Mouse (Mus musculus): Measurements from ENCODE around the gene Opcml. TPM values are rescaled to one million over a fixed set of nuclear protein-coding genes. Genes with fewer than 3 reads are reported as not detected.

Gene Opcml
- polyA plus RNA-seq, 1 experiment from 2014 or later, result not detected

DNA sequence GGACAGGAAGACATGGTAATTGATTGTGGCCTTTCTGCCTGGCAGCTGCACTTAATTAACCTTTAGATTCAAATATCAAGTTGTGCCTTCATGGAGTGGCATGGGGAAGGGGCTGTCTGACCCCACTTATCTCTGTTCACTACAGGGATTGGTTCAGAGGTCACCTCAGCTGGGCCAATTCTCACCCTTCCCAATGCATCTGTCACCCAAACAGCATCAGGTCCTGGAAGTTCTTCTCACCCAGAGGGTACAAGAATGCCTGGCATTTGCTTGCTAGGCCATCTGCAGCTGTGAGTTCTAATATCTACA, 516.5 kb downstream of the Opcml start:
- no peak for ATAC-seq
- no peak for TF ChIP-seq CTCF (IDR thresholded peaks at IDR 0.05)
- in situ Hi-C loops (cut with MboI; ENCODE audit: low pct_unique_long_range_greater_than_20kb), result no loop called here
- peaks cover 16% of the 10 kb centered on the region for H3K27me3 ChIP-seq
- ChIA-PET CTCF (interaction anchor here (1.0 kb wide), 1 partner anchor 26 kb away, joined by 4 read pairs; no protein-coding TSS in a partner anchor), POLR2A (no interaction called here)
- DNase-seq (ENCODE audit: low read depth, low spot score), result no peak

DNA sequence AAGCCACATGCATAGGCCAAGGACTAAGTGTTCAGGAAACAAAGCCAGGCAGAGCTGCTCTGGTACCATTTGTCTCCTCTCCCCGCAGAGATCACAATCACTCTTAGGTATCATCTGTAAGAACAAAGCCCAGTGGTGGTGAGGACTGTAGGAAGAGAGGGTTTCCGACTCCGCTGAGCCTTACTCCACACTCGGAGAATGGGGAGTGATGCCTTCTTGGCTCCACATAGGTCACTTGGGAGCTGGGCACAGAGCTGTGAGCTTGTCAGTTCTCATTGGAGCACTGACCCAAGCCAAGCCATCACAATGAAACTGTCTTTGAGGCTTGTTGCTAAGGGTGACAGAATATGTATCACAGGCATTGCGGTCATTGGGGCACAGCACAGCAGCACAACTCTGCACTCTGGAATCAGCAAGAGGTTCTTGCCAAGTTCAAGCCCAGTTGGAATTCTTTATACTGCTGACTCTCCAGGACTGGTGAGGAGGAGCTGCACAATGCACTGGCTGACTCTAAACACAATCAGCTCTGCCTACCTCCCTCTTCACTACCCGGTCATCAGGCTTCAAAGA, 517.0 kb downstream of the Opcml start:
- H3K27me3 ChIP-seq, result peaks cover 16% of the 10 kb centered on the region
- no peak for TF ChIP-seq CTCF (IDR thresholded peaks at IDR 0.05)
- no peak for DNase-seq (ENCODE audit: low read depth, low spot score)
- in situ Hi-C loops (cut with MboI; ENCODE audit: low pct_unique_long_range_greater_than_20kb), result no loop called here
- ChIA-PET CTCF (interaction anchor here (1.0 to 1.3 kb wide), 2 partner anchors 27 to 98 kb away, joined by 3 to 4 read pairs; no protein-coding TSS in a partner anchor), POLR2A (no interaction called here)
- ATAC-seq, result no peak

DNA sequence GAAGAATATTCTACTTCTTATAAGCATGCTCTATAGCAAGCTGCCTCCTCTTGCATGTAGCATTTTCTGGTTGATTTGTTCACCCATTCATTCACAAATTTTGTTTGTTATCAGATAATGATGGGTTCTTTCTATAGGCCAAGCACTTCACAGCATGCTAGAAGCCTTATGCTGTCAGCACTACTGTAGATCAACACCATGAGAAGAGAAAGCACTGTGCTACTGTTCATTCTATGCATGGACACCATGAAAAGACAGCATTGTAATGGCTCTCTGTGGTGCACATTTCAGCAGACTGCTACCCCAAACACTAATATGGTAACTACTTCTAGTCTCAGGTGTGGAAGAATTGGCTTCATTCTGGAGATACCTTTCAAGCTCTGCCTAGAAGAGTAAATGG, 527.3 kb downstream of the Opcml start:
- no peak for DNase-seq (ENCODE audit: low read depth, low spot score)
- no peak for TF ChIP-seq CTCF (IDR thresholded peaks at IDR 0.05)
- H3K27me3 ChIP-seq, result peaks cover 30% of the 10 kb centered on the region
- POLR2A ChIA-PET, result no interaction called here
- CTCF ChIA-PET, result no interaction called here
- ATAC-seq, result no peak
- in situ Hi-C loops (cut with MboI; ENCODE audit: low pct_unique_long_range_greater_than_20kb), result no loop called here

DNA sequence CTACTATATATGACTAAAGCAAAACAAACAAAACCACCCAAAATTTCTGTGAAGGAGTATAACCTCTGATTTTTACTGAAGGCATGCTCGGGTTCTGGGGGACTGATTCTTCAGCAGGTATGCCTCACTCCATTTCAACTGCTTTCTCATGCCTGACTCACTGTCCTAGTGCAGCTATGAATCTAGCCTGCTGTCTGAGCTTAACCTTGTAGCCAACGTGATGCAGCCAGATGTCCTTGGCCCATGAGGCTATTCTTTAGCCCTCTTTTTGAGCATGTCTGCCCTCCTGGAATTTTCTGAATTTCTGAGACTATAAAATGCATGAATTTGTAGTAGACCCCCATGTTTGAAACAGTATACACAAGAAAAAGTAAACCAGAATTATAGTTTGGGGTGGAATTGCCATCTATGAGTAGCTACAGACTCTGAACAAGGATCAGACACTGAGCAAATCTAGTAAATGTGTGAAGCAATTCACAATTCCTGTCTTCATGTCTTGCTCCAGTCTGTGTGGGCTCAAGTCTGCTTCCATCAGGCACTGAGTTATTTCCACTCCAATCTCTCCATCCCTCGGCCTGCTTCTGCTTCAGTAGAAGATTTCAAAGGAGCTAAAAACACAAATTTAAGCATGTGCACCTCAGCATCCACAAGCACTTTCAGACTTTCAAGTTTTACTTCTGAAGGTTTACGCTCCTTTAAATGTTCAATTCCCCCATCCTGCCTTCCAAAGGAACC, 528.6 kb downstream of the Opcml start:
- no peak for DNase-seq (ENCODE audit: low read depth, low spot score)
- no peak for TF ChIP-seq CTCF (IDR thresholded peaks at IDR 0.05)
- ATAC-seq, result no peak
- in situ Hi-C loops (cut with MboI; ENCODE audit: low pct_unique_long_range_greater_than_20kb), result no loop called here
- CTCF ChIA-PET, result no interaction called here
- H3K27me3 ChIP-seq, result peaks cover 28% of the 10 kb centered on the region
- POLR2A ChIA-PET, result no interaction called here

DNA sequence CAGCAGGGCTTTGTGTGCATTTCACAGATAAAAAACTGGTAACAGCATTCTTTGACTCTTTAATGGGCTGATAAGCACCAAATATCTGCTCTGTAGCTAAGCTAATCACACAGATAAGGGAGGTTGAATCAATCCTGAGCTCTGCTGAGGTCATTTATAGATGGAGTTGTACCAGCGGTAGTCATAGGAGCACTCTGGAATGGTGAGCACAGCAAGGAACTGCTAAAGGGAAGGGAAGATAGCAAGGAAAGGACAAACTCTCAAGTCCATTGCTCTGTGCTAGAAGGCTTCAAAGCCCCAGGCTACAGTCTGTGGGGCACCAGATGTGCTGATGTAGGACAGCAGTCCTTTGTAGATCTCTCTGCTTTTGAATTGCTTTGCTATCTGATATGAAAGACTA, 529.2 kb downstream of the Opcml start:
- in situ Hi-C loops (cut with MboI; ENCODE audit: low pct_unique_long_range_greater_than_20kb), result no loop called here
- POLR2A ChIA-PET, result no interaction called here
- no peak for DNase-seq (ENCODE audit: low read depth, low spot score)
- TF ChIP-seq CTCF (IDR thresholded peaks at IDR 0.05), result no peak
- ATAC-seq, result no peak
- H3K27me3 ChIP-seq, result peaks cover 23% of the 10 kb centered on the region
- CTCF ChIA-PET, result no interaction called here

DNA sequence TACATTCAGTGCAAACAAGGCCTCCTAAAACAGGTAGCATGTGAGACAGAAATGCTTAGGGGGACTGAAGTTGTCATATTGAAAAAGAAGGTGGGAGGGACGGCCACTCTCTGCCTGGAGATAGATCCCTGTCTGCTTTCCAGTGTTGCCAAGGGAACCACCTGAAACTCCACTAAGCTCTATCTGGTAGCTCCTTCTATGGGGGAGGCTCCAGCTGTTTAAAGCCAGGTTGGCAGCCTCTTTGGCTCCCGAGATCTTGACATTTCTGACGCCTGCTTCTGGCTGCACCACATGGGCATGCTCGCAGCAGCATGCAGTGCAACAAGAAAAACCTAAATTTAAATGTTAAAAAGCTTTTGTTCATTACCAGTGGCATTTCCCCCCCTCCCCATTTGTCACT, 537.4 kb downstream of the Opcml start:
- POLR2A ChIA-PET, result no interaction called here
- H3K27me3 ChIP-seq, result peaks cover 6% of the 10 kb centered on the region
- TF ChIP-seq CTCF (IDR thresholded peaks at IDR 0.05), result no peak
- no peak for DNase-seq (ENCODE audit: low read depth, low spot score)
- ATAC-seq, result no peak
- in situ Hi-C loops (cut with MboI; ENCODE audit: low pct_unique_long_range_greater_than_20kb), result no loop called here
- CTCF ChIA-PET, result no interaction called here

DNA sequence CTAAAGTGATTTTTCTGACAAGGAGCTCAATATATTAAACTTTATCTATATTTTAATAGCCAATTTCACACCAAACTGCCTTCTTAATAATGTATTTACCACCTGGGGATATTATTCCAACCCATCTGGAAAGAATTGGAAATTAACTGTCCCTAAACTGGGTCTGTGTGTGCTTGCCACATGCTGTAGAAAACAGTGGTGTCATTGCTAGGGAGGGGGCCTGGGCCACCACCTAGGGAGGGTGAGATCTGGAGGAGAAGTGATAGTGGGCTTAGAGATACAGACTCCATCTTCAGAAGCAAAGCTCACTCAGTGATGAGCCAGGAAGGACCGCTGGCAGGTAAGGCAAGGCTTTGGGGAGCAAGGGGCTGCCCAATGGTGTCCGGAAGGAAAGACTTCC, 537.9 kb downstream of the Opcml start:
- in situ Hi-C loops (cut with MboI; ENCODE audit: low pct_unique_long_range_greater_than_20kb), result no loop called here
- ATAC-seq (no peak), DNase-seq (ENCODE audit: low read depth, low spot score) (no peak)
- H3K27me3 ChIP-seq, result peaks cover 6% of the 10 kb centered on the region
- TF ChIP-seq CTCF (IDR thresholded peaks at IDR 0.05), result no peak
- POLR2A ChIA-PET, result no interaction called here
- CTCF ChIA-PET, result no interaction called here

DNA sequence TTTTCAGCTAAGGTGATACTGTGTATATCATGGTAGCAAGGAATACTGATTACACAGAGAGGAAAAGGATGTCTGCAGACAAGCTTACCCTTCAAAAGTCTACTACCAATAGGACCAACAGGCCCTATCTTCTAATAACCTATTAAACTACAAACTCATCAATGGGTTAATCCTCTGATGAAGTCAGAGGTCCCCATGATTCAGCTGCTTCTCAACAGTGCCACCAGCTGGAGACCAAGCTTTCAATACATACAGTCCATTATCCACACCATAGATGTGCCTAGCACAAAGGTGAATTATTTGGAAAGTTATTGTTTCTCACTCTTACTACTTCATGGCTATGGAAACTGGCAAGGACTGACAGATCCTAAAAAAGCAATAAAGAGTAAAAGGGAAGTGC, 538.9 kb downstream of the Opcml start:
- POLR2A ChIA-PET, result no interaction called here
- DNase-seq (ENCODE audit: low read depth, low spot score), result no peak

DNA sequence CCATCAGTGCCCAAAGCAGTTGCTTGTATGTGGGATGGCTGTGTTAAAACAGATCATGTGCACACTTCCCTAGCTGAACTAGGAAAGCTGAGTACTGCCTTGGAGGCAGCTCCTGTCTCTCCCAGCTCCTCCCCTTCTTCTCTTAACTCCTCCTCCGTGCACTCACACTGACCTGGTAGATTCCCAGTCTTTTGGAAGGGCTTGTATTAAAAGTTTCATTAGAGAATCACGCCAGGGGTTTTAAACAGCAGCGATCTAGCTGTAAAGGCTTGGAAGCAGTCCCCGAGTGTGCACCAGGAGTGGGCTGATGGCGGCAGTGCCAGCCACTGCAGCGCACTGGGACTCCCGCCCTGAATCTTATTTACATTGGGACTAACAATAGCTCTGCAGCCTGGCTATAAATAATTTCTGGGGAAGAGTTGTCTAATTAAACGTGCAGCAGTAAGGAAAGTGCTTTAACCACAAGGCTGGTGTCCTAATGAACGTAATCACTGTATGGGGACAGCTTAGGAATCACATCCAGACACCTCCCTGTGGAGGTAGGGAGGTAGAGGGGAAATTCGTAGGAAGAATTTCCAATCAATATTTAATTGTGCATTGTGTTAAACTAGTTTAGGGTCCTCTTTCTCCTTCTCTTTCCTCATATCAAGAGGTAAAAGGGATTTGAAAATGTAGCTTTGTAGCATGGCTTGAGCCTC, 546.1 kb downstream of the Opcml start:
- ChIA-PET POLR2A (no interaction called here), CTCF (no interaction called here)
- no peak for ATAC-seq
- no peak for TF ChIP-seq CTCF (IDR thresholded peaks at IDR 0.05)
- DNase-seq (ENCODE audit: low read depth, low spot score), result no peak
- H3K27me3 ChIP-seq, result peaks cover 5% of the 10 kb centered on the region
- in situ Hi-C loops (cut with MboI; ENCODE audit: low pct_unique_long_range_greater_than_20kb), result no loop called here

More for the DNA sequence above, 538.9 kb downstream of the Opcml start:
- no peak for ATAC-seq
- TF ChIP-seq CTCF (IDR thresholded peaks at IDR 0.05), result no peak
- CTCF ChIA-PET, result no interaction called here
- H3K27me3 ChIP-seq, result peaks cover 3% of the 10 kb centered on the region
- in situ Hi-C loops (cut with MboI; ENCODE audit: low pct_unique_long_range_greater_than_20kb), result no loop called here

DNA sequence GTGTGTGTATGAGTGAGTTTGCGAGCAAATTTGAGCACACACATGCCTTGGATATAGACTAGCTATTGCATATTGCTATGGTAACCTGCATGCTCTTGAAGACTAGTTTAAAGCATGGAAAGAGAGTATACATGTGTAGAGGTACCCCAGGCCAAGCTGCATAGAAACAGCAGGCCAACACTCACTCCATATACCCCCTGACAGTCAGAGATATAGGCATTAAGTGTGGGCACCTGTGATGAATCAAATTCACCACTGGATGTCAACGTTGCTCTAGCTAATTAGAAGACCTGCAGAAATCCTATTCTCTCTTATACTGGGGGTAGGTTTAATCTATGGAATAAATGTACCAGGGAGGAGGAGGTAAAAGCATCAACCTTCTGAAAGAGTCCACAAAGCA, 547.3 kb downstream of the Opcml start:
- TF ChIP-seq CTCF (IDR thresholded peaks at IDR 0.05), result no peak
- ATAC-seq (no peak), DNase-seq (ENCODE audit: low read depth, low spot score) (no peak)
- POLR2A ChIA-PET, result no interaction called here
- CTCF ChIA-PET, result no interaction called here
- H3K27me3 ChIP-seq, result peaks cover 5% of the 10 kb centered on the region
- in situ Hi-C loops (cut with MboI; ENCODE audit: low pct_unique_long_range_greater_than_20kb), result no loop called here

DNA sequence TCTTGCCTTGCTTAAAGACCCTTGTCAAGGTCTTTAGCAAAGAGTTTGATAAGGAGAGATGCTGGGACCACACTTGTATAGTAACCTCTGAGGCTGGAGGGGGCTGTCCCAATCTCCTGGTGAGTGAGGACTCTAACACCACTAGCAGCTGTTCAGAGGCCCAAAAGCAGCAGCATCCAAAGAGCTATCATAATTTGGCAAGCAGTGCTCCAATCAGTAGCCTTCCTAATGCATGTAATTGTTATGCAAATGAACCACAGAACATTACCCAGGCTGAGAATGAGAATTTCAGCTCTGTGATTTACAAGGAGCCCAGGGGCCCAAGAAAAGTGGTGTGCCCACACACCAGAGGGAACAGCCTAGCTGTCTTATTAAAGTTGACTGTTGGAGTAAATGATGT, 564.4 kb downstream of the Opcml start:
- no peak for ATAC-seq
- no peak for DNase-seq (ENCODE audit: low read depth, low spot score)
- in situ Hi-C loops (cut with MboI; ENCODE audit: low pct_unique_long_range_greater_than_20kb), result no loop called here
- ChIA-PET CTCF (no interaction called here), POLR2A (no interaction called here)
- H3K27me3 ChIP-seq, result peaks cover 17% of the 10 kb centered on the region
- TF ChIP-seq CTCF (IDR thresholded peaks at IDR 0.05), result no peak

Measured in Patski (cell line).